Mouse (Mus musculus): ENCODE data around the gene Gramd1b. TPM values are rescaled to one million over a fixed set of nuclear protein-coding genes. Genes with fewer than 3 reads are reported as not detected.

The Gramd1b gene
- polyA plus RNA-seq, 1 experiment from 2014 or later: 4.9 TPM

- no peak for ATAC-seq
- WGBS: 90% methylated on average over 9 of the region's 9 CpGs
Measured at GRCm38 (mm10) chr9:40343053-40343652, 188.0 kb downstream of the Gramd1b start.

GRCm38 (mm10) chr9:40342101-40342500, 189.1 kb downstream of the Gramd1b start:
- Histone ChIP-seq H3K27ac (ENCODE audit: low read length) (no peak overlapping the region), H3K9ac (ENCODE audit: low read depth, low read length) (no peak overlapping the region), H3K36me3 (ENCODE audit: control insufficient read depth, insufficient read depth, low read length) (no peaks in the 10 kb centered on the region), H3K9me3 (ENCODE audit: control insufficient read depth, low read length) (no peaks in the 10 kb centered on the region), H3K4me2 (ENCODE audit: low read depth, low read length) (no peak overlapping the region), H3K4me1 (ENCODE audit: control insufficient read depth, insufficient read depth, low read length) (0 out of 2 replicates have a peak, but pooled peaks cover 4% of the 10 kb centered on the region), H3K27me3 (replicated peaks; ENCODE audit: control insufficient read depth, insufficient read depth, low read length) (no peaks in the 10 kb centered on the region), H3K4me3 (ENCODE audit: low read length) (no peak overlapping the region)
- WGBS: 85% methylated on average over 7 of the region's 7 CpGs
- no peak for ATAC-seq

More at GRCm38 (mm10) chr9:40343053-40343652, 188.0 kb downstream of the Gramd1b start:
- H3K4me2 ChIP-seq (ENCODE audit: low read depth, low read length): no peak overlapping the region
- H3K27ac ChIP-seq (ENCODE audit: low read length): no peak overlapping the region
- H3K4me3 ChIP-seq (ENCODE audit: low read length): no peak overlapping the region
- 0 out of 2 replicates have a peak, but pooled peaks cover 4% of the 10 kb centered on the region for H3K4me1 ChIP-seq (ENCODE audit: control insufficient read depth, insufficient read depth, low read length)
- H3K27me3 ChIP-seq (replicated peaks; ENCODE audit: control insufficient read depth, insufficient read depth, low read length): no peaks in the 10 kb centered on the region
- no peak overlapping the region for H3K9ac ChIP-seq (ENCODE audit: low read depth, low read length)
- H3K36me3 ChIP-seq (ENCODE audit: control insufficient read depth, insufficient read depth, low read length): no peaks in the 10 kb centered on the region
- H3K9me3 ChIP-seq (ENCODE audit: control insufficient read depth, low read length): no peaks in the 10 kb centered on the region

GRCm38 (mm10) chr9:40339578-40339977, 191.6 kb downstream of the Gramd1b start:
- H3K9me3 ChIP-seq (ENCODE audit: control insufficient read depth, low read length): no peaks in the 10 kb centered on the region
- H3K27me3 ChIP-seq (replicated peaks; ENCODE audit: control insufficient read depth, insufficient read depth, low read length): no peaks in the 10 kb centered on the region
- no peak for ATAC-seq
- no peak overlapping the region for H3K4me3 ChIP-seq (ENCODE audit: low read length)
- H3K4me1 ChIP-seq (ENCODE audit: control insufficient read depth, insufficient read depth, low read length): no peaks in the 10 kb centered on the region
- H3K36me3 ChIP-seq (ENCODE audit: control insufficient read depth, insufficient read depth, low read length): no peaks in the 10 kb centered on the region
- 49% methylated on average over 9 of the region's 9 CpGs for WGBS
- H3K4me2 ChIP-seq (ENCODE audit: low read depth, low read length): no peak overlapping the region
- H3K9ac ChIP-seq (ENCODE audit: low read depth, low read length): no peak overlapping the region
- H3K27ac ChIP-seq (ENCODE audit: low read length): no peak overlapping the region

GRCm38 (mm10) chr9:40337131-40337820, 193.9 kb downstream of the Gramd1b start:
- WGBS: 78% methylated on average over 4 of the region's 4 CpGs
- Histone ChIP-seq H3K4me3 (ENCODE audit: low read length) (no peak overlapping the region), H3K9me3 (ENCODE audit: control insufficient read depth, low read length) (no peaks in the 10 kb centered on the region), H3K4me1 (ENCODE audit: control insufficient read depth, insufficient read depth, low read length) (no peaks in the 10 kb centered on the region; the same call in 1 of the 2 replicates), H3K27ac (ENCODE audit: low read length) (no peak overlapping the region), H3K27me3 (replicated peaks; ENCODE audit: control insufficient read depth, insufficient read depth, low read length) (no peaks in the 10 kb centered on the region), H3K4me2 (ENCODE audit: low read depth, low read length) (no peak overlapping the region), H3K36me3 (ENCODE audit: control insufficient read depth, insufficient read depth, low read length) (no peaks in the 10 kb centered on the region), H3K9ac (ENCODE audit: low read depth, low read length) (no peak overlapping the region)
- ATAC-seq: no peak

GRCm38 (mm10) chr9:40336701-40337100, 194.5 kb downstream of the Gramd1b start:
- Histone ChIP-seq H3K27ac (ENCODE audit: low read length) (no peak overlapping the region), H3K4me3 (ENCODE audit: low read length) (no peak overlapping the region), H3K9me3 (ENCODE audit: control insufficient read depth, low read length) (no peaks in the 10 kb centered on the region), H3K9ac (ENCODE audit: low read depth, low read length) (no peak overlapping the region), H3K27me3 (replicated peaks; ENCODE audit: control insufficient read depth, insufficient read depth, low read length) (no peaks in the 10 kb centered on the region), H3K4me2 (ENCODE audit: low read depth, low read length) (no peak overlapping the region), H3K4me1 (ENCODE audit: control insufficient read depth, insufficient read depth, low read length) (no peaks in the 10 kb centered on the region; the same call in 1 of the 2 replicates), H3K36me3 (ENCODE audit: control insufficient read depth, insufficient read depth, low read length) (no peaks in the 10 kb centered on the region)
- WGBS: 76% methylated on average over 5 of the region's 5 CpGs
- no peak for ATAC-seq

- ATAC-seq: no peak
- Histone ChIP-seq H3K4me2 (ENCODE audit: low read depth, low read length) (no peak overlapping the region), H3K27ac (ENCODE audit: low read length) (no peak overlapping the region), H3K27me3 (replicated peaks; ENCODE audit: control insufficient read depth, insufficient read depth, low read length) (no peaks in the 10 kb centered on the region), H3K9ac (ENCODE audit: low read depth, low read length) (no peak overlapping the region), H3K36me3 (ENCODE audit: control insufficient read depth, insufficient read depth, low read length) (no peaks in the 10 kb centered on the region), H3K4me1 (ENCODE audit: control insufficient read depth, insufficient read depth, low read length) (no peaks in the 10 kb centered on the region; the same call in 1 of the 2 replicates), H3K9me3 (ENCODE audit: control insufficient read depth, low read length) (no peaks in the 10 kb centered on the region), H3K4me3 (ENCODE audit: low read length) (no peak overlapping the region)
- 83% methylated on average over 2 of the region's 2 CpGs for WGBS
Measured at GRCm38 (mm10) chr9:40334617-40335016, 196.6 kb downstream of the Gramd1b start.

GRCm38 (mm10) chr9:40333649-40334396, 197.4 kb downstream of the Gramd1b start:
- Histone ChIP-seq H3K4me2 (ENCODE audit: low read depth, low read length) (no peak overlapping the region), H3K27ac (ENCODE audit: low read length) (no peak overlapping the region), H3K9ac (ENCODE audit: low read depth, low read length) (no peak overlapping the region), H3K4me3 (ENCODE audit: low read length) (no peak overlapping the region), H3K36me3 (ENCODE audit: control insufficient read depth, insufficient read depth, low read length) (no peaks in the 10 kb centered on the region), H3K27me3 (replicated peaks; ENCODE audit: control insufficient read depth, insufficient read depth, low read length) (no peaks in the 10 kb centered on the region), H3K4me1 (ENCODE audit: control insufficient read depth, insufficient read depth, low read length) (no peaks in the 10 kb centered on the region; the same call in 1 of the 2 replicates), H3K9me3 (ENCODE audit: control insufficient read depth, low read length) (no peaks in the 10 kb centered on the region)
- 55% methylated on average over 9 of the region's 9 CpGs for WGBS
- ATAC-seq: no peak

GRCm38 (mm10) chr9:40332731-40333648, 198.2 kb downstream of the Gramd1b start:
- ATAC-seq: 0 out of 2 replicates have a peak, but pooled peaks have one; percentile 1
- H3K36me3 ChIP-seq (ENCODE audit: control insufficient read depth, insufficient read depth, low read length): no peaks in the 10 kb centered on the region
- H3K9ac ChIP-seq (ENCODE audit: low read depth, low read length): no peak overlapping the region
- H3K27me3 ChIP-seq (replicated peaks; ENCODE audit: control insufficient read depth, insufficient read depth, low read length): no peaks in the 10 kb centered on the region
- H3K4me1 ChIP-seq (ENCODE audit: control insufficient read depth, insufficient read depth, low read length): no peaks in the 10 kb centered on the region; the same call in 1 of the 2 replicates
- H3K4me3 ChIP-seq (ENCODE audit: low read length): no peak overlapping the region
- H3K9me3 ChIP-seq (ENCODE audit: control insufficient read depth, low read length): no peaks in the 10 kb centered on the region
- WGBS: 65% methylated on average over 31 of the region's 31 CpGs
- no peak overlapping the region for H3K27ac ChIP-seq (ENCODE audit: low read length)
- H3K4me2 ChIP-seq (ENCODE audit: low read depth, low read length): no peak overlapping the region
